Mouse (Mus musculus) cerebellum, adult 2 months (tissue): ENCODE results near the gene Marf1.

Source experiments
- CTCF ChIP-seq: fragments of 200-500 bp; IDR thresholded peaks from 2 replicates; pipeline ENCODE4 v1.5.1; 2011; ENCODE audit warnings: low read depth, mild to moderate bottlenecking, control low read depth, low read length, moderate library complexity, borderline replicate concordance; ENCODE audit not compliant: insufficient read depth
- POLR2A ChIP-seq: fragments of 200-500 bp; IDR thresholded peaks from 2 replicates; pipeline ENCODE4 v1.6.1; 2011; ENCODE audit warnings: low read length, control low read depth, borderline replicate concordance; ENCODE audit not compliant: insufficient read depth

DNA sequence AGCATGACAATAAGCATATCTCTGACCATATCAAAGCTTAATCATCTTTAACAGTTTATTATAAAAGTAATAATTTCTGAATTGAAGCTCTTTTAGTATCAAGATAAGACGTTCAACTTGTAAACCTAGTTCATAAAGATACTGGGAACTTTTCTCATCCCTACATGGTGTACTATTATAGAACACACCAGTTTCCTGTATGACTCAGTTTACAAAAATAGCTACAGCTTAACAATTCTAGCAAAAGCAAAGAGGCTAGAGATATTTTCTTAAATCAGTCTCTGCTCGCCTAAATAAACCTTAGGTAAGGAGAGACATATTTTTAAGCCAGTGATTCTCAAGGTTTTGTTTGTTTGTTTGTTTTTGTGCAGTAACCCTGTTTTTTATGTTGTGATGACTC, 80.2 kb downstream of the Marf1 start:
- TF ChIP-seq CTCF: no peak
- no peak for TF ChIP-seq POLR2A
